Mouse (Mus musculus): Measurements from ENCODE around the gene Pde1c.

Pde1c gene

DNA sequence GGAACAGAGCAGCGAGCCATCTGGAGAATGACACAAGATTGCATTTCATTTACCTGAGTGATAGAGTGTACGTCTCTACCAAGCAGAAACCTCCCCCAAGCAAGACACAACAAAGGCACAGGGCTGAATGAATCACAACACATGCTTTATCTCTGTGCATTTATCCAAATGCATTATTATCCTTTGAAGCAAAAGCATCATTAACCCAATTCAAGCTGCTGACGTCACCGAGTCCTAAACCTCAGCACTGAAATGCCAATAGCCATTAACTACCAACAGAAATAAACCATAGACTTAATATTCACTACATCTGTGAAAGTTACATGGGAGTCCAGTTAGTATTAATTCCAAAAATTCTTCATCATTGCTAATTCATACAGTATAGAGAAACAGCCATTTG is 127.4 kb downstream of the Pde1c start:
- DNase-seq: no peak

DNA sequence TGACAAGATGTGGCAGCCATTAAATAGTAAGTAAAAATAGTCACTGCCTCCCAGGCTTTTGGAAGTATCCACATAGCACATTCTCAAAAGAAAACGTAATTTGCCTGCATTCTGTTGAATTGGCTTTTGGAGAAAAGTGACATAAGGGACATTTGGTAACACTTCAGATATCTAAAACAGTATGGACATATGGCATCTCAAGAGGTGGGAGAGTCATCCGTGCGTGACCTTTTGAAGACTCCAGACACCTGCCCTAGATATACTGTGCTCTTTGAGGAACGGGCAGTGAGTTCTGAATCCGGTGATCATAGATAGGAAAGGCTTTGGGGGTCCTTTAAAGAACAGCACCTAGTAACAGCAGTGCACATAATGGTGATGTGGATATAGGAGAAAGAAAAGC is 143.1 kb downstream of the Pde1c start:
- no peak for DNase-seq

DNA sequence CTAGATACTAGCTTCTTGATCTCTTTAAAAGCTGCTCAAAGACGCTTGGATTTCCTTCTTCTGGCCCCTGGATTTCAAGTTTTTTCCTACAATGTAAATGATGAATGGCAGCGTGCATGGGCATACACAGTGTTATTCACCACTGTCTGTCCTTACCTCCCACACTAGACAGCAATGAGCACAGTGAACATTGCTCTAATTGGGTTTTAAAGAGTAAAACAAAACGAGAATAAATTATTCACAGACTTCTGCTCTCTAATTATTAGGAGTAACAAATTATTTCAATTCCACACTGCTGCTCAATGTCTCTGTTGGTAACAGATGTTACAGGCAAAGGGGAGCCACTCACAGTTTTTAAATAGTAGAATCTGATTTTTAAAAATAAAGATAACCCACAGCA is 146.0 kb downstream of the Pde1c start:
- no peak for DNase-seq

DNA sequence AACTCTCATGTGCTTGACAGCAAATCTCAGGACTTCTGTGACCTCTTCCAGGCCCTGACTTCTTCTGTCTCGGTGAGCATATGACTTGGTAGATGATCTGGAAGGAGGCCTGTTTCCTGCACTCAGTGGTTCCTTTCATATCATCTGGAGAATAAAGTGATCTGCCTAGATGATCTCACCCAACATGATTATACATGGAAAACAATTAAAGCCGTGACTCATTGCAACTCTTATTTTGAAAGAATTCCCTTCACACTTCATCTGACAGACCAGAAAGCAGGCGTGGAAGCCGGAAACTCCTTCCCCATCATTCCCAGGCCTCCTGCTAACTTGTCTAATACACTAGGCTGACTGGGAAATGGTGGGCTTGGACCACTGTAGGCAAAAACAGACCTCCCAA is 152.7 kb downstream of the Pde1c start:
- DNase-seq: no peak

DNA sequence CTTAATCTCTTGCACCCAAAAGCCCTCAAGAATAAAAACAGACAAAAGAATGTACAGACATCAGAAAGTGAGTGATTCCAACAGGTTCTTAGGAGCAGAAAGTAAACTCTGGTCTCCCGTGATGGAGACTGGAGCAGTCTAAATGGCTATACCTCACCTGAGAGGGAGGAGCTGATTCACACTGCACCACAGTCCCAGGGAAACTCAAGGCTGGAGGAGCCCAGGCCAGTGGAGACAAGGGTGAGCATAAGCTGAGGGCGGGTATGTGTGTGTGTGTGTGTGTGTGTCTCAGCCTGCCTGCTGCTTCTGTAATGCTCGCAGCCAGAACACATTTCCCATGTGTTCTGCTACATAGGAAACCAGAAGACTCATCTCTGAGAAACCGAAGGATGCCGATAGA is 179.7 kb downstream of the Pde1c start:
- DNase-seq: no peak

DNA sequence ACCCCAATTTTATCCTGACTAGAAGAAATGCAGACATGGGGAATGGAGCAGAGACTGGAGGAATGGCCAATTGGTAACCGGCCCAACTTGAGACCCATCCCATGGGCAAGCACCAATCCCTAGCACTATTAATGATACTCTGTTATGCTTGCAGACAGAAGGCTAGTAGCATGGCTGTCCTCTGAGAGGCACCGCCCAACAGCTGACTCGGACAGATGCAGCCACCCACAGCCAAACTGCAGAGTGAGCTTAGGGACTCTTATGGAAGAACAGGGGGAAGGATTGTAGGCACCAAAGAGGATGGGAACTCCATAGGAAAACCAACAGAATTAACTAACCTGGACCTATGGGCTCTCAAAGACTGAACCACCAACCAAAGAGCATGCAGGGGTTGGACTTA is 192.5 kb downstream of the Pde1c start:
- DNase-seq: no peak

DNA sequence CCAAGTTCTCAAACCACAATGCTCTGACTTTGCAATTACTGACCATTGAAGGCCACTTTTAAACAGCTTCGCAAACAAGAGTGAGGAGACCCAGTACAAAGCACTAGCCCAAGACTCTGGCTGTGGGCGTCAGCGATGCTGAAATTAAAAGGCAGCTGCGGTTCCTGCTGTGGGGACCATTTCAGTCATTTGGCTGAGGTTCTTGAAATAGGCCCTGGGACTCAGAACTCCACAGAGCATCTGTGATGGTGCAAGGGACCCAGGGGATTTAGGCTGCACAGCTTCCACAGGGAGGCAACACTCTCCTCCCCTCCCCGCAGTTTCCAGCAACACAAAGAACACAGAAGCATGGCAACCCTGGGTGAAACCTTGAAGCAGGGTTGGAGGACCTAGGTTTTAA is 194.7 kb downstream of the Pde1c start:
- DNase-seq: no peak

DNA sequence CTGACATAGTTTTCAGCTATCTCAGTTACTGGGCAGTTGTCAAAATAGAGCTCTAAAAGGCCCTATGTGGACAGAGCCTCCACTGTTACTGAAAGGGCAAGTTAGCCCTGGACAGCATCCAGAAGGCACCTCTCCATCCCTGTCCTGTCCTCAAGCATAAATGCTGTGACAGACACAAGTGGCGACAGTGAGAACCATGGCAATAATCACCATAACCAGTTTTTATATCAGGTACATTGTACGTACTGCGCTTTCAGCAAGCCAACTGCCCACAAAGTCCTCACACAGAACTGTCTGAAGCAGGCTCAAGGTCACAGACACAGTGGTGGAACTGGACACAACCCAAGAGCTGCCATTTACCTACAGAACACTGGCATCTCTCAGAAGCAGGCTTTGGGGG is 195.2 kb downstream of the Pde1c start:
- no peak for DNase-seq

DNA sequence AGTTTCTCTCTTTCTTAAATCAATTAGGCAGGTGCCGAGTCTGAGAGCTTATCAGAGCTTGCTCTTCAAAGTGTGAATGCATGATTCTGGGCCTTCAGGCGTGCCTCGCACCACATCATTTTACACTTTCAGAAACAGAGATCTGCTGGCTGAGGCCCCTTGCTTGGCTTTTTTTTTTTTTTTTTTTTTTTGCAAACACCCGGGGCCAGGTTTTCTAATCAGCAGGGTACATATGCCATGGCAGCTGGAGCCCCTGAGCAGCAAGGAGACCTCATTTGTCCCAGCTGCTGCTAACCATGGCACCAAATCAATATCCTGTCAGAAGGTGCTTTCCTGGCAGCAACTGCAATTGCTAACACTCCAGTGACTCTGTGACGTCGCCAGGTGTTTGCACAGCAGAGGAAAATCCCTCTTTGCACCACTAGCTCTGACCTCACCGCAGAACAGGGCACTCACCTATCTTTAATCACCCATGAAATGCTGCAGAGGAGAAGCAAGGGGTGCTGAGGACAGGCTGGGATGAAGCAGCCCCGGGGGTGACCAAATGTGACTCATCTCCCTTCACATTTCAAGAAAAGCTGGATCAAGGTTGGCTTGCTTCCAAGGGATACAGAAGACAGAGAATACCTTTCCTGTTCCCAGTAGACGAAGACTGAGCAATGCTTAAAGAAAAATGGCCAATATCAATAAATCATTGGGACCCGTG is 195.7 kb downstream of the Pde1c start:
- peak; percentile 4 for DNase-seq

DNA sequence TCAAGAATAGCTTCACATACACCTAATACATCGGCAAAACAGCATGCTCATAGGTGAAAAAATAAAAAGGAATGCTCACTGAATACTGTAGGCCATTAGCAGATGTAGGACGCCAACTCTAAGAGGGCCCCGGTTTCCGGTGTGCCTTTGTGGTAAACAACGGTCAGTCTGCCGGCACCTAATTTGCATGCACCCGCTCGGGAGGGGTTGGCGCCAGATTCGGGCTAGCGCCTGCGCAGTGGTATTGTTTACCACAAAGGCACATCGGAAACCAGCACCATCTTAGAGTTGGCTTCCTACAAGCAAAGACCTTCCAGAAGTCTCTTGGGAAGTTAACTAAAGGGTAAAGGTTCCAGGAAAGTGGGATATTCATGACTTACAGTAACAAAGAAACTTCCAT is 199.4 kb downstream of the Pde1c start:
- no peak for DNase-seq

DNA sequence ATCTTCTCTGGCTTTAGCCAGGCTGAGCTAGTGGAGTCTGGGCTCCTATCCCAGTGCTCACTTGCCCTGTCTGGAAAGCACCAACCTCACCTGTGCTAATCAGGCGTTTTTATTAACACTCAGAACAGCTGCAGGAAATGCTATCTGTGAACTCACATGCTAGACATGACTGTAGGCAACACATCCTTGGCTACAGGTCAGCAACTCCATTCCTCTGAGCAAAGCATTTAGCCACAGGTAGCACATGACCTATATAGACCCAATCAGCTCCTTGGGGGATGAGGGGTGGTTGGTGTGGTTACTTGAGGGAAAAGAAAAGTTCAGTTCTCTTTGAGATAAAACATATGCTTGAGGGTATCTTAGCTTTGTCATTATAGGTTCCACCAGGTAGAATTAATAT is 200.8 kb downstream of the Pde1c start:
- no peak for DNase-seq

DNA sequence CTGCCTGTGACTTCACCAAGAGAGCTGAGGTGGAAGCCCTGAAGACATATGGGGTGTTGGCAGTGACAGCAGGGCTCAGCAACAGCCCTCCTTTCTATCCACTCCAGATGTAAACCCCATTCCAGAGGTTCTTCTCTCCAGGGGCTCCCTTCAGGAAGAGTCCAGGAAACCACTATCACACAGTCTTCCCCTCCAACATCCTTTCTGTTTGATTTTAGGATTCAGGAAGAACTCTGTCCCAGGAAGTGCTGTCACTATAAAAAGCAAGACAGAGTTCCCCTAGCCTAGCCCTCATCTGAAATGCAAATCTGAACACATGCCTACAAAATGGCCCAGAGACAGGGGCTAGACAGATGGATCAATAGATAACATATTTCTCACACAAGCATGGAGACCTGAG is 201.6 kb downstream of the Pde1c start:
- DNase-seq: no peak

DNA sequence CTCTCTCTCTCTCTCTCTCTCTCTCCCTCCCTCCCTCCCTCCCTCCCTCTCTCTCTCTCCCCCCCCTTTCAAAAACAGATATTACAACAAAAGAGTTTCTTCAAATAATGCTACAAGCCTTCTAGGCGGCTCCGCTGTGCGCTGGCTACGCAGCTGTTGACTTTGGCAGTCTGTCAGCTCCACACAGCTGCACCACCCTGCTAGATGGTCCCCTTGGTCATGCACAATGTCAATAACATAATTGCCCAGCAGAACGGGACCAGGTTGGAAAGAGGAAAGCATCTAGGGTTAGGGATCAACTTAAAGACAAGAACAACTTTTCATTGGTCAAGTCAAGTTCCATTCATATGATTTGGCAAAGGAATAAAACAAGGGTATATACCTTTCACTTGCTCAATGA is 206.3 kb downstream of the Pde1c start:
- DNase-seq: no peak

DNA sequence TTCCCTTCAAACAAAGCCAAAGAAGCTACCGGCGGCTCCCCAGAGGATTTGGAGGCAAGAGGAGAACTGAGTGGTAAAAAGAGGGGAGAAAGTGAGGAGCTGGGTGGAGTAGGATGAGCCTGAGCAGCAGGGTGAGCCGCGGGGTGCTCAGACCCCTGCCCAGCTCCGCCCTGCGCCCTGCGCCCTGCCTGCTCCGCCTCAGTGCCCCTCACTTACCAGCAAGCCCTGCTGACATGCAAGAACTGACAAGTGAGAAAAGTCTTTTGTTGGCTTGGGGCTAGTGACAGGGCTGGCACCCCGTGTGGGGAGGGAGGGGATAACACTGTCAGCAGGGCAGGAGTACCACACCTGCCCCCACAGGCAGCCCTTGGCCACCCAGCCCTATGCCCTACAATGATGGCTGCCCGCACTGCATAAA is 206.8 kb downstream of the Pde1c start:
- DNase-seq: peak; percentile 5

DNA sequence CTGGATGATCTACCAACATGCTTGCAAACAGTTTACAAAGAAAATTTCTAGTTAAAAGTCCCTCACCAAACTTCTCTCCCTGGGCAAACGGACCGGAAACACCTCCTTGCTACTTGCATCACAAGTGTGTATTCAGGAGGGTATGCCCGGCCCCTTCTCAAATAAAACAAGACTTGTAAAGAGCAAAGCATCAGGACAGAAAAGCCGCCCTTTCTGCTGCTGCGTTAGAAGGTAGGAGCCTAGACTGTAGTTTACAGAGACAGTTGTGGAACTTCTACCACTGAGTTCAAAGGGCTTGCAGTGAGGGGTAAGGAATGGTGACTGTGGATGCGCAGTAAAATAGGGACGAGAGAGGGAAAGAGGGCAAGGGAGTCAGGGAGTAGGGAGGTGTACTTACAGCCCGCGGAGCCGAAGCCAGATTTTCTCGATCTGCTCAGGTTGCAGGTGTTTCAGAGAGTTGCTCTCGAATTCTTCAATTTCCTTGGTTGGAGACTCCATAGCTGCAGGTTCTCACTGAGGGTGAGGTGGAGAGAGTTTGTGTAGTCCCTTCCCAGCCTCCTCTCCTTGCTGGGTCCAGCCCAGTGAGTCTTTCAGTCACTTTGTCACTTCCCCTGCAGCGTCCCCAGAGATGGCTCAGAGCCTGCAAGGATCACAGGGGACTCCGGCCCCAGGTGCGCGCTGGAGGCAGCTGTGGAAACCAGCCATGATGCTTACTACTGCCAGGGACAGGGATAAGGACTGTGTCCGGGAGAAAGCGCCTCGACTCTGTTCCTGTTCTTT is 207.4 kb downstream of the Pde1c start:
- DNase-seq: no peak

DNA sequence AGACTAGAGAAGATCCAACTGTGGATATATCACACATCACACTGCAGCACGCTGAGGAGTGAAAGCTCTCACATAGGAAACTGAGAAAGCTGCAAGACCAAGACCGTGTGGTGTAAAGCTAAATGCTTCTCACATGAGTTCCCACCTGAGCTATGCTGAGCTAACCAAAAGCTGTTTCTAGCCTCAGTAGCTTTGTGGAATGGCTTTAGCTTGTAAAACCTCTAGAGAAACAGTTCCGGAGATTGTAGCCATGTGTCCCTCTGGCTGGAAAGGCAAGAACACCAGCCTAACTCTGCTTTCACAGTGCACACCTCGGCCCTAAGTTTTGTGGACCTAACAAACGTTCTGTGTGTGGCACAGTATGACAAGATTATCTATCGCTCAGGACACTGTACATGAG is 208.8 kb downstream of the Pde1c start:
- no peak for DNase-seq

DNA sequence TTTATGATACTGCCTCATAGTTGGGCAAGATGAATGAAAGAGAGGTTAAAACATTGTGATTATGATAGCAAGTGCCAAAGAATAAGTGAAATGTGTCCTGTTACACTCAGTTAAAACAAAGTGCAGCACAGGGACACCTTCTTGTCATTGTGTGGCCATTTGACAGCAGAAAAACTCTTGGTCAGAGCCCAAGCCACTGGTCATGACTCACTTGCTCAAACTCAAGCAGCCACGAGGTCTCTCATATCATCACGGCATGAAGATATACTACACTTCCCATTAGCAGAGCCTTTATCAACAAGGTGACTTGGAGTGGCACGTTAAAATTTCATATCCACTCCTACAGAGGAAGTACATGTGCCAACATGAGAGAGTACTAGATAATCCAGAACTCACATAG is 209.8 kb downstream of the Pde1c start:
- DNase-seq: no peak

DNA sequence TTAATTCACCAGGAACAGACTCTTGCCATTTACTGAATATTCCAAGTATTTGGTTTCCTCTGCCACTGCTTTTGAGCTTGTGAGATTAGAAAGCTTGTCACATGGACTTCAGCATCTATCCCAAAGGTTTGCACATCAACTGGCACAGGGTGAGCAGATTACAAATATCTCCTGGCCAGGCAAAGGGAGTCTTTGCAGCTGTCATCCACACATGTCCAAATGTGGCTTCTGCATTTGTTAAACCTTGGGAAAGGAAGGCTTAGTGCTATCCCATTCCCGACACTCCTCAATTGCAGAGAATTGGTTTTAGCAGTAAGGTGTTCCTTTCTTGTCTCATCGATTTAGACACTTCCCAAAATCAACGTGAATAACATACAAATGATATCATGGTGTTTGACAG is 221.7 kb downstream of the Pde1c start:
- no peak for DNase-seq

DNA sequence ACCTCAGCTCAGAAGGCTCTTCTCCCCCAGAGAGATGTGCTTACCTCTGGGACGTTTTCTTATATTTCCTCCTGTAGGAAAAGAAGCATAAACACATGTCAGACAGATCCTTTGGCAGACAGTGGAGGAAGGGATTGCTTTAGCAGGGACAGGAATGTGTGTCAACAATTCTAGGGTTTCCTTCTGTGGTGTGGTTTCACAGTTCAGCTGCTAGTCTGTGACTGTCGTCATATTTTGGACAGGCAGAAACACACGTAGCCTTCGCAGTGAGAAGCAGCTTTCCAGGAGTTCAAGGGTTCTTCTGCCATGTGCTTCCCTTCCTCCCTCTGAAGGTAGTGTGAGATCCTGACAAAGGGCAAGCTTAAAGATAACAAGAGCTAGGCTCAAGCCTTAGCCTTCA is 223.8 kb downstream of the Pde1c start:
- DNase-seq: no peak

DNA sequence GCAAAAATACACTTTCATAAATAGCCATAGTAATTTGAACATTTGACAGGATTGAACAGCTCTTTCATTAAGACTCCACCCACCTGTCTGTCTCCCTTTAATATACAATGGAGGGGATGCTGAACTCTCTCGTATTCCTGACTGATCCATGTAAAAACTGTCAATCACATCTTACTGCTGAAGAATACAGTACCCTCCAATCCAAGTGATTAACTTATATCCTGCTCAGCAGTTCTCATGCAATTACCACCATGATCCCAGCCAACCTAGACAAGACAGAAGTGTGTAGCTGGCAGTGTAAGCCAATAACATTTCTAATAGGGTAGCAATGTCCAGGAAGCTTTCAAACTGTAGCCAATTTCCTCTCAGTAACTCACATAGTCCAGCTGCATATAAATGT is 226.9 kb downstream of the Pde1c start:
- no peak for DNase-seq

DNA sequence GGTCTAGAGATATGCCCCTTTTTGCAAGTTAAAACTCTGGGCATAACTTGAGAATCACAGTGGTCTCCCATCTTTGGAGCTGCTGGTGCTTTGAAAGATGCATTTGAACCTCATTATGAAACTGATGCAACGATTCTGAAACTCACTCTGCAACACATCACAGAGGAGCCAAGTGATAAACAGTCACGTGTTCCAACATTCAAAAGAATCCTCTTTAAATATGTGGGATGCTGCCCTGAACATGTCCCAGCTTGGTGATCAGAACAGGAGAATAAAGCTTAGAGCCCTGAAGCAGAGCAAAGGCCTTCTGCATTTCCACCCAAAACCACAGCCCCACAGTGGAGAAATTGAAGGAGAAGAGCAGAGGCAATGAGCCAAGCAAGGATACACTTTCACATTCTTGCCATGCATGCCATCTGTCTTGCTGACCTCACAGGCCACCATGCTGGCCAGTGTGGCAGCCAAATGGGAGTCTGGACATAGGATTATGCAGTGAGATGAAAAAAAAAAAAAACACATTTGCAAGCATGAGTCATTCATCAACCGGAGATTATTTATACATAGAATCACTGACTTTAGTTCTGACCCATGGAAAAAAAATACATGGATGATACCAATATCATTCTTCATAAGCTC is 233.0 kb downstream of the Pde1c start:
- DNase-seq: no peak

DNA sequence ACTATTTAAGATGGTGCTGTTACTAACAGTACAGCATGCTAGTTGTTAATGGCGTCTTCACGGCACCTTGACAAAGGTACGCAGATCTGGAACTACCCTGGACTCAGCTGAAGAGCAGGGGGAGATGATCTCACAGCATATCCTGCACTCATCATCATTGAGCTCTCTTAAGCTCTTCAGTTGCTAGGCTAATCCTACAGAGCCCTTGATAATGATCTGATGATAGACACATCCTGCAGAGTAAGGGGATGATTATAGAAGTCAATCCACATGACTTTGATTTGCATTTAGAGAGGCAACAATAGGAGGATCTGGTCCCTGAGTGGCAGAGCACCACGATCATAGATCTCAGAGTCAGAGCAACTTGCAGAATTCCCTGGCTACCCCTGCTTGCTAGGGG is 236.8 kb downstream of the Pde1c start:
- DNase-seq: no peak

DNA sequence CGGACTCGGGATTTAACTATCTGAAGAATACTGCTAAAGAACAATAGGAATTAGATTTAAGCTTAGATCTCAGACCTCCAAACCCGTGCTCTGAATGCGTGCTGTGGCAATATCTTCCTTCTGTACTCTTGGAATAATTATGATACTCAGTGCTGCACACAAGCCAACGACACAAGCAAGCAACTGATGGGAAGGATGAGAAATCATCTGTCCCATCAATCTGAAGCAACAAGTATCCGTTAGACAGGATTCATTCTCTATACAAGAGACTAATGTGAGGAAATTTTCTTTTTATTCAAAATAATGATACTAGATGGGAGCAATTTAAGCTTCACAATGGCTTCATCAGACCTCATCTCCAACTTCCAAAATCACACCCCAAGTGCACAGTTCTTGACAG is 237.5 kb downstream of the Pde1c start:
- DNase-seq: no peak

DNA sequence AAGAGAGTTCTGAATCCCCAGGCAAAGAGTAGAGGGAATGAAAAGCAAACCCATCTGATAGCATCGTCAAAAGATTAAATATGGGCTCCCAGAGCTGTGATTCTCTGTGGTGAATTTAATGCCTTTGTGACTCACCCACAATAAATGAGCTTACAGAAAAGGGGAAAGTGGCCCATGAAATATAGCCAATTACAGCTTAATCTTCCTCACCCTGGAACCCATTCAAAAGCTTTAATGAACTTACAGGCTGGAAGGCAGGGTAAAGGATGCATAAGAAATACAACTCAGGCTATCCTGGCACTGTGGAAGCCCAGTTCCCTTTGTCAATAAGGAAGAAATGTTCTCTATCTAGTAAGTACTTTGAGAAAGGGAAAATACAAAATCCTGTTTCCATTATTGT is 240.8 kb downstream of the Pde1c start:
- no peak for DNase-seq

All from kidney, postnatal 14 days (tissue).